Mouse (Mus musculus) mouse embryonic stem cell (cell line): ENCODE measurements around the gene Irx3.

Experiments
- in situ Hi-C, 2 experiments: fragments of 300-500 bp; cut with MboI; formaldehyde crosslinking; loops; 1 replicate in 1 of 2; 3 replicates in 1 of 2; pipeline ENCODE4 v1.14.3; 2019 to 2020; ENCODE audit warnings: low sequenced_read_pairs in 2 of 2, low pct_unique_long_range_greater_than_20kb in 1 of 2, mixed read lengths in 1 of 2; ENCODE audit not compliant: unreplicated experiment in 1 of 2

Gene Irx3

DNA sequence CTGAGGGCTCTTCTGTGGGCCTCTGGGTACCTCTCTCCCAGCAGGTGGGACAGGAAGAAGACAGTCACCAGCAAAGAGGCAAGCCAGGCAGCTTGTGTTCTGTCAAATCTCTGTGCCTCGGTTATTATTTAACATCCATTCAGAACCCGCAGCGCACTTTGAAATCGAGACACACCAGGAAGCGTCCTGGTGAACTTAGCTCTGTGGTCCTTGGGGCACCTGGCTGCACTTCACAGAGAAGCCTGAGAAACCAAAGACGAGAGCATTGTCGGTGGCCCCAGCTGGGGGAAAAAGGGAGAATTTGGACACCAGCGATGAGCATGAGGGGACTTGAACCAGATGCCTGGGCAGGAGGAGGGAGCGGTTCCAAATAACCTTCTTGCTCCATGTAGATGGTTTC is 46.8 kb downstream of the Irx3 start:
- in situ Hi-C loops = no loop called here

DNA sequence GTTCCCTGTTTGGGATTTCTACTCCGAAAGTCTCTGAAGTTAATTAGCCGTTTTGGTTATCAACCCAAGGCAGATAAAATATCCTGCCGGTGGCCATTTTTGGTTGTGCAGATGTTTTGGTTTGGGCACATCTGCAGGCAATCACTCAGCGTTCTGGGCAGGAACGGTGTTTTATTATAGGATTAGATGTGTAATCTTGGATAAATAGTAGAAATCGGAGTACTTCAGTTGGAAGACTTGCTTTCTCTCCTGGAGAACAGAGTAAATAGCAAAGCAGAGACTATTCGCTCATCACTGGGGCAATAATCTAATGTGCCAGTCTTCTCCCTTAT is 51.1 kb downstream of the Irx3 start:
- in situ Hi-C loops = no loop called here

- in situ Hi-C loops = no loop called here
Measured at GRCm38 (mm10) chr8:91750096-91750793, 51.6 kb downstream of the Irx3 start.

DNA sequence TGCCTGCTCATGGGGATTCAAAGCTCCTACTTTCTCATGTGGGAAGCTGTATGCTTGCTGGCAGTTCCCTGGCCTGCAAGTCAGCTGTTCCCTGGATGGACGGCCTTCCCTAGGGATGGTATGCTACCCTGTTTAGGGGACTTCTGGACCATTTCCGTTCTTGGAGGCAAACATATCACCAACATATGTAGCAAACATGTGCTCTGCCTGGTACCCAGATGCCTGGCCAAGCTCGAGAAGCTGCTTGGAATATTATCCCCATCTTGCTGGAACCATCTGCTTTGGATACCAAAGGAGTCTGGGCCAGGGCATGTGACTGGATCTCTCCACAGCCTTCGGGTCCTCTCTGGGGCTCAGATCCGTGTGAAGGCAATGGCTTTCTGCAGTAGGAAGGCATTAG is 52.5 kb downstream of the Irx3 start:
- in situ Hi-C loops = no loop called here
